Mouse (Mus musculus) forebrain, embryonic 12.5 days (tissue): ENCODE measurements around the gene Ugt2b35. TPM values are rescaled to one million over a fixed set of nuclear protein-coding genes. Genes with fewer than 3 reads are reported as not detected.
"Not testable (repeated sequence)": the region's sequence is repeated elsewhere in the genome, so short reads cannot be mapped to it uniquely, and the experiment has no call there.

ENCODE experiments used
- ATAC-seq: fragments of 200-750 bp; cut with Nextera tagmentation; 2 replicates; pipeline ENCODE4 v1.8.0; 2017; ENCODE audit warnings: moderate TSS enrichment; ENCODE audit not compliant: low FRiP score
- H3K27ac ChIP-seq: fragments of 300-500 bp; sonication (generic); 2 replicates; pipeline ENCODE4 v1.5.1; 2016; ENCODE audit warnings: mild to moderate bottlenecking
- H3K27me3 ChIP-seq: fragments of 300-500 bp; sonication (generic); 2 replicates; pipeline ENCODE4 v1.6.1; 2016; ENCODE audit warnings: mild to moderate bottlenecking
- H3K36me3 ChIP-seq: fragments of 300-500 bp; sonication (generic); replicated peaks from 2 replicates; pipeline ENCODE4 v1.6.1; 2016; ENCODE audit warnings: mild to moderate bottlenecking
- H3K4me1 ChIP-seq: fragments of 300-500 bp; sonication (generic); 2 replicates; pipeline ENCODE4 v1.6.1; 2016
- H3K4me2 ChIP-seq: fragments of 300-500 bp; sonication (generic); 2 replicates; pipeline ENCODE4 v1.6.1; 2016; ENCODE audit warnings: mild to moderate bottlenecking, moderate library complexity
- H3K4me3 ChIP-seq: fragments of 300-500 bp; sonication (generic); replicated peaks from 2 replicates; pipeline ENCODE4 v1.5.1; 2016; ENCODE audit warnings: mild to moderate bottlenecking
- H3K9ac ChIP-seq: fragments of 300-500 bp; sonication (generic); 2 replicates; pipeline ENCODE4 v1.6.1; 2016; ENCODE audit warnings: mild to moderate bottlenecking
- H3K9me3 ChIP-seq: fragments of 300-500 bp; sonication (generic); 2 replicates; pipeline ENCODE4 v1.6.1; 2016
- WGBS: fragments of 180-500 bp; shearing (Covaris S2); methylation state at CpG from one replicate; pipeline ENCODE4 v1.1.7; 2016; 5-methylcytosine and 5-hydroxymethylcytosine counted together
- polyA plus RNA-seq: library from polyadenylated mRNA; unstranded; fragments of >200 nt; fragmentation: Nextera tagmentation; extraction: Ambion mirVana; gene quantifications from 2 replicates; pipeline ENCODE4 v1.2.1, GENCODE M21; 2016

Ugt2b35 gene
- not detected in 2 replicates for polyA plus RNA-seq

DNA sequence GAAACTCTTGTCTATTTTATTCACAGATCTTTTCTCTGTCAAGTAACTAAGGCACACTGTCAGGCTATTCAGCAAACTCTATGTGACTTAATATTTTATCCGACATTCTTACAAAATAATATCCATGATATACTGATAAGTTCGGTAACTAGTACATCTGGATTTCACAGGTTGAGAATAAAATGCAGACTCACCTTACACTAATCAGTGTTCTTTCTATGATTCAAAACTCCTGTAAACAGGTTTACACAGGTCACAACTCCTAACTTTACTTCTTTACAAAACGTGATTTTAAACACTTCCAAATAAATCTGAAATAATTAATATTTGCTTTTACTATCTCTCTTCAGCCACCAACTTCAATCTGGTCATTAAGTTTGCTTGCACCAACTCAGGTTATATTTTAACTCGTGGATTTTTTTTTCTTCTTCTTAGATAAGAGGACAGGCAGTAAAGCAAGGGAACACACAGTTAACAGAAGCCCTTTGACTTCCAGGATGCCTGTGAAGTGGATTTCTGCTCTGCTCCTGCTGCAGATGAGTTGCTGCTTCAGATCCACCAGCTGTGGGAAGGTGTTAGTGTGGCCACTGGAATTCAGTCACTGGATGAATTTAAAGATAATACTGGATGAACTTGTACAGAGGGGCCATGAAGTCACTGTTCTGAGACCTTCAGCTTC, at the start of gene Ugt2b35:
Gene Ugt2b35 (plus strand): TSS at position 466 of the 679 bp plus-strand sequence.
- H3K4me3 ChIP-seq, result no peak within 1 kb of the TSS
- H3K36me3 ChIP-seq, result no peaks in the 10 kb centered on the region
- H3K9me3 ChIP-seq, result no peaks in the 10 kb centered on the region
- no peak within 1 kb of the TSS for H3K4me2 ChIP-seq
- no peak within 1 kb of the TSS for H3K9ac ChIP-seq
- WGBS, result 83% methylated on average over 4 of the region's 4 CpGs
- H3K4me1 ChIP-seq, result no peaks in the 10 kb centered on the region
- ATAC-seq, result no peak
- H3K27me3 ChIP-seq, result no peaks in the 10 kb centered on the region
- no peak within 1 kb of the TSS for H3K27ac ChIP-seq

DNA sequence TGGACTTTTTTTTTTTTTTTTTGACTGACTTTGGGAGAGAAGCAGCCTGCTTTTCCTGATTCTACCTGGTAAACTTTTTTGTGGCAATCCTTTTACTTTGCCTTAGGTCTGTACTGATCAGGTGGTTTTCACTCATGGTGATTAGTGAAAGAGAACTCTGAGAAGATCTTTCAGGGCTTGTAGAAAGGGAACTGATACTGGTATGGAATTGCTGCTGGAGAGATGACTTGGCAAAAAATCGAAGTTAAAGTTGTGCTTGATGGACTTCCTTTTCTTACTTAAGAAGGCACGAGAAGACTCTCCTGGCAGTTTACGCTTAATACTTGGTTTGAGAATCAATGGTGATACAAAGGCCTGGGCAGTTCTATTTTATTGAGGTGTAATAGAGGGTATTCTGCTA, 40.2 kb upstream of the Ugt2b35 start:
- ATAC-seq, result no peak
- Histone ChIP-seq H3K9me3 (no peaks in the 10 kb centered on the region), H3K4me1 (no peaks in the 10 kb centered on the region), H3K27ac (no peak overlapping the region), H3K4me2 (no peak overlapping the region), H3K9ac (no peak overlapping the region), H3K4me3 (no peak overlapping the region), H3K36me3 (no peaks in the 10 kb centered on the region), H3K27me3 (no peaks in the 10 kb centered on the region)
- 89% methylated on average over 3 of the region's 3 CpGs for WGBS

DNA sequence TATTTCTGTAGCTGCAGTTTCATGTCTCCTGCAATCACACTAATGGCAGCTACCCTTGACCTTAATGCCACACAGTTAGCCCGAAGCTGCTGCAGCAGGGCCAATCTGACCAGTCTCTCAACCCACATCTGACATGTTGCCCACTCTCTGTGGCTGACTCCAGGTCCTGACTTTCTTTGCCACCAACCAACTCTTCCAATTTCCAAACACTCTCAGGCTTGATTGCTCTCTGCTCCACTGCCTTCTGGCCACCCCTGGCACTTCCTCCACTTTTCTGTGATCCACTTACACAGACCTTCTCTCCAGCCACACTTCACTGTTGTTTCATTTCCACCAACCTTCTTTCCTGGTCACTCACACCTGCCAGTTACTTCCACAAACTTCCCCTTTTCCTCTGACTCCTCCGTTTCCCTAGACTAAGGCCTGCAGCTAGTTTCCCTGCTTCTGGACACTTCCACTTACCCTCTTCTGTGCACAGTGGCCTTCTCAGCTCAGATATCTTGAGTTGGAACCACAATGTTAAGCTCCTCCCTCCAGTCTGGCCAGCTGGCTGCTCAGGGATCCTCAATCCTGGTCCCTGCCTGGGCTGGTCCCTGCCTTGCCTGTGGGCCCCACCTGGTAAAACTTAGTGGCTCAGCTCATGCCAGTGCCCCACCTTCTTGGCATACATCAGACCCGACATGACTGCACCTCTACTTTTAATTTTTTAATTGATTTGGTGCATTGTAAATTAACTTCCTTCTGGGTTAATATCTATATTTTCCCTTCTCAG, 38.9 kb upstream of the Ugt2b35 start:
- no peaks in the 10 kb centered on the region for H3K27me3 ChIP-seq
- H3K9ac ChIP-seq, result no peak overlapping the region
- H3K9me3 ChIP-seq, result no peaks in the 10 kb centered on the region
- 85% methylated on average over 3 of the region's 3 CpGs for WGBS
- H3K4me2 ChIP-seq, result no peak overlapping the region
- H3K4me3 ChIP-seq, result no peak overlapping the region
- H3K36me3 ChIP-seq, result no peaks in the 10 kb centered on the region
- no peak overlapping the region for H3K27ac ChIP-seq
- H3K4me1 ChIP-seq, result no peaks in the 10 kb centered on the region
- no peak for ATAC-seq

DNA sequence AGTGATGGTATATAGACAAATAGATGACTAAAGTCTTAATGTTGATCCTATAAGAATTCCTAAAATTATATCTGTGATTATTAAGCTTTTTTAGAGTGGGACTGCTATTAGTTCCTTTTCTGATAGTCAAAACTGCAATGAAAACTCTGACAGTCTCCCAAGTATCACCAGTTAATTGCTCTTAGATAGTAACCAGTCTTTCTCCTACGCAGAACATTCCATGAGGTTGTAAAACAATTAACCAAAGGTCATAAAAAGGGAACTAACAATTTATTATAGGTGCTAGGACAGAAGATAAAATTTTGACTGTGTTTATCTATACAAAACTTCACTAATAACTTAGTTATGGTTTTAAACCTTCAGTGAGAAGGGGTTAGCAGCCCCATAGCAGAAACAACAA, 37.8 kb upstream of the Ugt2b35 start:
- not testable (repeated sequence) for H3K36me3 ChIP-seq, H3K4me2 ChIP-seq, H3K4me1 ChIP-seq, H3K9ac ChIP-seq, ATAC-seq, H3K27ac ChIP-seq, H3K4me3 ChIP-seq, H3K9me3 ChIP-seq, H3K27me3 ChIP-seq
- WGBS, result 95% methylated on average over 1 of the region's 1 CpGs

DNA sequence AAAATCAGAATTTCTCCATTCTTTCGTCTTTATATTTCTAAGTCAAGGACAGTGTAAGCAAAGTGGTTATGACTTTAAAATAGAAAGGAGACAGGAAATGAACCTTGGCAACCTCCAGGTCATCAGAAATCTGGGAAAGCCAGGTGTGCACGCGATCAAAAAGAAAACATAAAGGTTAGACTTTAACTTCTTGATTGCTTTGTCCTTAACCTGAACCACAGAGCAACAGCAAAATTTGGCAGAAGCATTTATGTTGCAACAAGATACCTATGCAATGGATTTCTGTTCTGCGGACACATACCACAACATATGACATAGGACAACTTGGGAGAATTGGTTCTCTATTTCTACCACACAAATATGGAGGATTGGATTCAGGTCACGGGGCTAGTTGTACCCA, 33.4 kb upstream of the Ugt2b35 start:
- not testable (repeated sequence) for H3K9me3 ChIP-seq, ATAC-seq, H3K27me3 ChIP-seq, H3K4me2 ChIP-seq, H3K9ac ChIP-seq, H3K27ac ChIP-seq, H3K36me3 ChIP-seq, H3K4me3 ChIP-seq, H3K4me1 ChIP-seq
- 93% methylated on average over 5 of the region's 5 CpGs for WGBS

DNA sequence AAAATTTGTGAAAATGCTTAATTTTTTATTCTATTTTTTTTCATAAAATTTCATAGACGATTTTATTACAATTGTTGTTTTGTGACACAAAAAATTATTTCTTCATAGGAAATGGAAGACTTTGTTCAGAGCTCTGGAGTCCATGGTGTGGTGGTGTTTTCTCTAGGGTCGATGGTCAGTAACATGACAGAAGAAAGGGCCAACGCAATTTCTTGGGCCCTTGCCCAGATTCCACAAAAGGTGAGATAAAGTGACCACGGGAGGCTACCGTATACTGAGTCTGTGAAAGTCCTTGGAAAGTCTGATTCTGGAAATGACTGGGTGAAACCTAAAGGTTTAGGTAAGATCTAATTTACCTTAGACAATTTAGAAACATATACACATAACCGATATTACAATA, 4.1 kb downstream of the Ugt2b35 start:
- Histone ChIP-seq H3K27me3 (no peaks in the 10 kb centered on the region), H3K27ac (no peak overlapping the region)
- 87% methylated on average over 6 of the region's 6 CpGs for WGBS

DNA sequence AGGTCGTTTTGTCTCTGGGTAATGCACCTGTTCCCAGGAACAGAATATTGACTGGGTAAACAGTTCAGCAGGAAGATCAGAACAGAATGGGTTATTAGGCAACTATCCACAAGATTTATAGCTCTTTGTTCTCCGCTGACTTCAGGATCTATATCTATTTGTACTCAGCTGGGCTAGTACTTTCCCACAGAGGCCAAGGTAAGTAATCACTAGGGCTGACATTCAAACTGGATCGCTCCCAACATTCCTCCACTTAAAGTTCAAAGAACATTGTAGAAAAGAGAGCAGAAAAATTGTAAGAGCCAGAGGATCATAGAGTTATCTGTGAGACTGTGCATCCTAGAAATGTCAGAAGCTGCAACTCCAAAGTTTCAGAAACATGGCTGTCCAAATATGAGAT, 14.8 kb downstream of the Ugt2b35 start:
- Histone ChIP-seq H3K27ac (no peak overlapping the region), H3K9ac (no peak overlapping the region), H3K4me1 (no peaks in the 10 kb centered on the region), H3K4me3 (no peak overlapping the region), H3K4me2 (no peak overlapping the region), H3K9me3 (no peaks in the 10 kb centered on the region), H3K36me3 (no peaks in the 10 kb centered on the region), H3K27me3 (no peaks in the 10 kb centered on the region)
- 89% methylated on average over 3 of the region's 3 CpGs for WGBS
- no peak for ATAC-seq

More for the DNA sequence above, 4.1 kb downstream of the Ugt2b35 start:
- Histone ChIP-seq H3K4me3 (no peak overlapping the region), H3K36me3 (no peaks in the 10 kb centered on the region), H3K9ac (no peak overlapping the region), H3K4me1 (no peaks in the 10 kb centered on the region), H3K4me2 (no peak overlapping the region), H3K9me3 (no peaks in the 10 kb centered on the region)
- no peak for ATAC-seq

DNA sequence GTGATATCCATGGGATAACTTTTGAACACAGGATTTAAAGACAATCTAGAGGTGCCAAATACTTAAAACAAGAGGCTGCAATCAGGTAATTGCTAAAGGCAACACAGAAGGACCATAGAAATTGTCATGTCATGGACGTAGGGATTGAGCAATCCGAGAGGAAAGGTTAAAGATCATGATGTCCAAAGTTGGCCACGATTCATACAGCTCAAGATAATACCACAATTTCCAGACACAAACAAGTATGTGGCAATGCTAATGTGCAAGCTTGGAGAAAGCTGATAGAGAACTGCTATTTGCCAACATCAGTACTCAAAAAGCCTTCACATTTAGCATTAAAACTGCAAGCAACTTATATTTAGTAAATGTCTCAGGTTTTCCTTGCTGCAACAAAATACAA, 26.7 kb downstream of the Ugt2b35 start:
- Histone ChIP-seq H3K36me3 (no peaks in the 10 kb centered on the region), H3K4me1 (no peaks in the 10 kb centered on the region), H3K9me3 (no peaks in the 10 kb centered on the region), H3K27me3 (no peaks in the 10 kb centered on the region), H3K4me3 (no peak overlapping the region), H3K4me2 (no peak overlapping the region), H3K9ac (no peak overlapping the region), H3K27ac (no peak overlapping the region)
- 86% methylated on average over 3 of the region's 3 CpGs for WGBS
- no peak for ATAC-seq

DNA sequence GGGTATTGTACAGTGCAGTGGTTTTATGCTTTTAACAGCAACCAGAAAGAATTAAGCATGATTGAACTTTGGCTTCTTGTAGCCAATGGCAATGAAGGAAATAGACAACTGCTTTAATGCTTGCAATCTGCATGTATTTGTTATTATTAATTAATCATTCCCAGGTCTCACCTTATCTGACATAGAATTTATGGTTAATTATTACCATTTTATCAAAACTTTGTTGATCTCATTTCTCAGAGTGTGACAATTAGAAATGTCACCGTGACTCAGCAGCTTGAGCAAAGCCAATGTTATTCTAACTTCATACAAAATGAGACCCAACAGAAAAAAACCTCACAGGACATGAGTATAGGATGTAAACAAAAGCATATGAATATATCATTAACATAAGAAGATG, 30.0 kb downstream of the Ugt2b35 start:
- no peaks in the 10 kb centered on the region for H3K36me3 ChIP-seq
- no peaks in the 10 kb centered on the region for H3K27me3 ChIP-seq
- no peaks in the 10 kb centered on the region for H3K4me1 ChIP-seq
- H3K4me3 ChIP-seq, result no peak overlapping the region
- H3K9ac ChIP-seq, result no peak overlapping the region
- no peak overlapping the region for H3K4me2 ChIP-seq
- no peak for ATAC-seq
- H3K9me3 ChIP-seq, result no peaks in the 10 kb centered on the region
- WGBS, result 91% methylated on average over 1 of the region's 1 CpGs
- H3K27ac ChIP-seq, result no peak overlapping the region

Other genes starting within 250 kb of the Ugt2b35 start
- gene Ythdc1, start 196.6 kb upstream of the Ugt2b35 start, polyA plus RNA-seq, result 54.1 and 55.4 TPM in 2 replicates
- gene Ugt2b34, start 93.9 kb upstream of the Ugt2b35 start, polyA plus RNA-seq, result not detected in 2 replicates
- gene Ugt2b1, start 74.3 kb upstream of the Ugt2b35 start, polyA plus RNA-seq, result not detected in 2 replicates
- not detected in 2 replicates for gene Ugt2b36, start 91.7 kb downstream of the Ugt2b35 start, polyA plus RNA-seq
- gene Ugt2b5, start 139.5 kb downstream of the Ugt2b35 start, polyA plus RNA-seq, result not detected in 2 replicates